Mouse (Mus musculus): ENCODE measurements at regions not wholly inside any gene's neighbourhood (a gene's known extent, or its start where the extent isn't known, plus 50 kb on each side); places are given as distances from the start of the nearest gene placed in this dataset.

DNA sequence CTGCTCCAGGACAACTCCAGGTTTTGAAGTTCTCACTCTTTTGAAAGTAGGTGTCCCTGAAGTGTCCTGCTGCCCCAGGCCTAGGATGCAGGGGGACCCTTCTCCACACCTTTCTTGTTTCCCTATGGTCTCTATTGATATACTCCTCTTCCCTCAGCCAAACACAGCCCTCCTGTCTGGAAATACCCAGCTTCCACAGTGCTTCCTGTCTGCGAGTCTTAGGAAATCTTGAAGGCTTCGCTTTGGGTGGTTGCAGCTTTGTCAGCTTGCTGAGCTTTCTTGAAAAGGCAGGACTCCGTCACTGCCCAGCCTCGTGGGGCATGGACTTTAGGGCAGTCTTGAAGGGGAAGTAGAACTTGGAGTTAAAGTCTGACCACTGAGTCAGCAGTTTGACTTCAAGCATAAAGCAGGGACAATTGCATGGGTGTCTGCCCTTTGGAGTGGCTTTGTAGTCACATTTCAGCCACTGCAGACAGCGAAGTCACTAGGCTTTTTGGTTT is 51.1 kb upstream of the Lrrc52 start:
- DNase-seq (ENCODE audit: low spot score), result no peak

- no peak for DNase-seq (ENCODE audit: low spot score)
These were observed 57.3 kb upstream of the Lrrc52 start for GRCm38 (mm10) chr1:167523881-167524280.

DNA sequence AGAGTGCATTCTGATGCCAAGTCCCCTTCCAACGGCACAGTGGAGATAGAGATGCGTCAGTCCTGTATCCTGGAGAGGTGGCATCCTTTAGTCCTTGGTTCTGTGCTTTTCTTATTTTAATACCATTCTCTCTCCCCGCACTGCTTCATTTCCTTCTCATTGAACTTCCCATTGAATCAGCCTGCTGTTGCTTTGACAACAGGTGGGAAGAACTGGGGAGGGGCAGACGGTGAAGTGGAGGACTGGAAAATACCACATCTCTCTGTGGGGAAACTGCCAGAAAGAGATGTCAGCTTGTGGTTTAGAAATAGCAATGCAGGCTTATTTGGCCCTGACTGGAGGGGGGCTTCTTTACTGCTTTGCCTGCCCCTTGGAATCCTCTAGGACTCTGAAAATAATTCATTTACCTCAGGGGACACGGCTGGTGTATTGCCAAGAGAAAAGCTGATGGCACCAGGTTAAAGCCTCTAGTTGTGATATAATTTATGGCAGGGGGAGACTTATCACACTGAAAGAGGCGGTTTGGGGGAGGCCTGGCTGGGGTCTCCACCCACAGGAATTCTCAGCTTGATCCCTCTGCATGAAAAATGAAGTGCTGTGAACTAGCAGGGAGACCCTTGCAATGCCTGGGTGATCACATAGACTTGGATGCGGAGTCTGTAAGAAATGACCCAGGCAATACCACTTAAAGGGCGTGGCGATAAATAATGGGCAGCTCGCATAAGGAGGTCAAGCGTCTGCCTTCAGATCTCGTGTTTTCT is 65.4 kb upstream of the Rxrg start:
- DNase-seq (ENCODE audit: low spot score), result peak; percentile 15

DNA sequence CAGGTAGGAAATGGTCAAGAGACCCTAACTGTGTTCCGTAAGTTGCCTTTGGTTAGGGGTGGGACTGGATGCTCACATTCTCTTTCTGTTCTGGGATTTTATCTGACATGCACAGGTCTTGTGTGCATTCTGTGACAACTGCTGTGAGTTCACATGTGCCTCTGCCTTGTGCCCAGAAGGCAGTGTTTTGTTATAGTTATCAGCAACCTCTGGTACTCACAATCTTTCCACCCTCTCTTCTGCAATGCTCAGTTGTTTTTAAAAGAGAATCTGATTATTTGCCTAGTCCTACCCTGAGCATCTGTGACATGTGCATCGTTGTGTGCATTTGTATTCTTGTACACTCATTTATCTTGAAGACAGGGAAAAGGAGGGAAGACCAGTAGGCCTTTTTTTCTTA is 52.2 kb upstream of the Rxrg start:
- DNase-seq (ENCODE audit: low spot score), result no peak

DNA sequence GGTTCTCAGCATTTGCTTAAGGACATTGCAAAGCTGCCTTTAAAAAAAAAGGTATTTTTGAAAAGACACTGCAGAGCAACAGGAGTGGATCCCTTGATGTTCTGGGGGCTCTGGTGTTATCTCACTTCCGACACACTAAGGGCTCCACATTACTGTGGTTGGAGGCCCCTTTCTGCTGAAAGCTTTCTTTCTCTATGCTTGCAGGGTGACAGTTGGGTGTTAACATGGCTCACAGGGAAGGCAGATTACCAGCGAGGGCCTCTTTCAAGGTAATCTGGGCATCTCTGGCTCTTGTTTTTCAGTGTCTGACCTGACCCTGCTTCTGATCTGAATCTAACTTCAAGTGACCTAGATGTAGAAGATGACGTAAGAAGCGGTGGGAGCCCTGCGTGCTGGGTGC is 50.9 kb upstream of the Rxrg start:
- DNase-seq (ENCODE audit: low spot score), result no peak
